Mouse (Mus musculus) G1E (cell line): ENCODE data around the gene Zfp36l2.

Experiments
- CTCF ChIP-seq: IDR thresholded peaks from 2 replicates; pipeline ENCODE4 v1.5.1; 2012; ENCODE audit warnings: low read depth, low read length, inconsistent platforms, mixed read lengths
- GATA1 ChIP-seq: IDR thresholded peaks from 2 replicates; pipeline ENCODE4 v1.6.1; 2012; ENCODE audit warnings: borderline replicate concordance, low read length, inconsistent platforms, mixed read lengths
- GATA2 ChIP-seq: IDR thresholded peaks from 2 replicates; pipeline ENCODE4 v1.6.1; 2012; ENCODE audit warnings: low read depth, low read length, inconsistent platforms, borderline replicate concordance
- POLR2AphosphoS5 ChIP-seq: IDR thresholded peaks from 2 replicates; pipeline ENCODE4 v1.6.1; 2012; ENCODE audit warnings: low read depth, low read length, inconsistent platforms; ENCODE audit not compliant: insufficient replicate concordance
- TAL1 ChIP-seq: conservative IDR thresholded peaks from 2 replicates; pipeline ENCODE4 v1.6.1; 2012; ENCODE audit warnings: low read depth, low read length, inconsistent platforms, mixed read lengths

GRCm38 (mm10) chr17:84175196-84175595 lies 12.6 kb downstream of the Zfp36l2 start:
- TF ChIP-seq CTCF (no peak), GATA1 (no peak), TAL1 (no peak), GATA2 (no peak), POLR2AphosphoS5 (no peak)
